Mouse (Mus musculus) ovary, adult 18-20 months (tissue): ENCODE measurements at regions not wholly inside any gene's neighbourhood (a gene's known extent, or its start where the extent isn't known, plus 50 kb on each side); places are given as distances from the start of the nearest gene placed in this dataset.

Source experiments
- DNase-seq: peaks from one replicate; pipeline ENCODE4 v3.0.0; 2022; ENCODE audit warnings: low spot score, mixed read lengths

DNA sequence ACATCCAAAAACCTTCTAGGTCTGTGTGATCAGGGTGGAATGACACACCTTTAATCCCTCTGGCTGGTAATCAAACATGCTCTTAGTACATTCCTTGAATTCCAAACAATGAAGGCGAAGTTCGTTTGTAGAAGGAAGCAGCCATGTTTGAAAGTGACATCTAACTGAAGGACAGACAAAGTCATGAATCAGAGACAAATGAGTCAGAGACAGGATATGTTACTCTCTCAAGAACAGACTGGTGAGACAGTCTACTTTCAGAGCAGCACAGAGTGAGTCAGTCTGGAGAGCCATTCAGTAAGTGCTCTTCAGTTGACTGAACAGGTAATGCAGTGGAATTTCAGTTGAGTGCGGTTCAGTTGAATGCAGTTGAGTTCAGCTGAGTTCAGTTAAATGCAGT lies 150.4 kb downstream of the Cpe start:
- no peak for DNase-seq

DNA sequence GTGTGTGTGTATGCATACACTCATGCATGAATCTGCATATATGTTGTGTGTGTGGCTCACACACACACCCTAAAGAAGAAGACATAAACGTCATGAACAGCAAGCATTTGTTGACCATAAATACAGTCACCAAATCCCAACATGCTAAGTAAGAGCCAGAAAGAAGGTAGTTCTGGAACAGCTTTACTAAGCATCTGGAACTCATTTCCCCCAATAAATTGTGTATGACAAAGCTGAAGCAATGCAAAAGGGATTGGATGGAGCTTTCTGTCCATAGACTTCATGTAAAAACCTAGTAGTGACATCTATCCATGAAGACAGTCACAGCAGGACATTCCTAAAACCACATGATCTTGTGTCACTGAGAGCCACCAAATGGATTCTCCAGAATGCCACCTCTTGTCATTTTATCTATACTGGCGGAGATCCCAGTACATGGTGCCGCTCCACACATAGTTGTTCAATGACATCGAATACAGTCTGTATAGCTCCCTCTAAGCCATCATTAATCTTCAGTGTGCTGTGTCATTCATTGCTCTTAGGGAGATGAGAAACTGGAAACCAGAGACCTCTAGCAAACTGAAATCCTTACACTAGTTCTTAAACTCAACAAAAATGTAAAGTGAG lies 152.9 kb downstream of the Cpe start:
- no peak for DNase-seq

DNA sequence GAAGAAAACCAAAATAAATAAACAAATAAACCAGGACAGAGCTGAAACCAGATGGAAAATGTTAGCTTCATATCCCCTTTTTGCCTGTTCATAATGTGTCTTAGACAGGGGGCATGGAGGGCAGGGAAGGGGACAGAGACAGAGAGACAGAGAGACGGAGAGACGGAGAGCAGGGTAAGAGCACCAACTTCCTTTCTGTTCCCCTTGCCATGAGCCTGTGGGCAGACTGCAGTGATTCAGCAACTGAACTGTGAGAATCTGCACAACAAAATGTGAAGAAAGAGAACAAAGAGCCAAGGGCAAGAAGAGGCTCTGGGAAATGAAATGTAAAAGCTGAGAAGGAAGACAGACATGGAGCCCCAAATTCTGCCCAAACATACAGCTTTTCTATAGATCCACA lies 161.1 kb downstream of the Cpe start:
- DNase-seq, result no peak

DNA sequence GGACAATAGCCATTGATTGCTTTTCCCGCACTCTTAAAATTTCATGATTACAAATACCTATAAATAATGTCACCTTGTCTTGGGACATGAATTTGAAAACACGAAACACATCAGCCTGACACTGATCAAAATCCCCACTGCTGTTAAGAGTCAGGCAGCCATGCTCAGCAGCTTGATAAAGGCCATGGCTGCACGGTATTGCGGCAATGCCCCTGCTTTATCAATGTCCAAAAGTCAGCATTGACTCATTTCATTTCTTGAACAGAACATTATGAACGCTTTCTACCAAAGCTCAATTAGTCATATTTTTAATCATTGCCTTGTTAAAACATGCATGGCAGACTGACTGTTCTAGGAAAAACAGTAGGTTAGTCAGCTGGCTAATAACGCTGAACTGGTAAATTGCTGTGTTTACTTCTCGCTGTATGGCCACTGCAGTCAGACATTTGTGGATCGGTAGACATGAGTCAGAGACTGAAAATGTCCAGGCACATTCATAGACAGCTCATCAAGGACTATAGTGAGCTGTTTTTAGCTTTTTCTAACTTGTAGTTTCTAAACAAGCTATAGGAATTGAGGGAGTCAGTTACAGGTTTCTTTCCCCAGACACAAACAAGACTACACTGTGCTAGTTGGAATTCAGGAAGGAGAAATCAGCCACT lies 170.3 kb downstream of the Cpe start:
- no peak for DNase-seq

DNA sequence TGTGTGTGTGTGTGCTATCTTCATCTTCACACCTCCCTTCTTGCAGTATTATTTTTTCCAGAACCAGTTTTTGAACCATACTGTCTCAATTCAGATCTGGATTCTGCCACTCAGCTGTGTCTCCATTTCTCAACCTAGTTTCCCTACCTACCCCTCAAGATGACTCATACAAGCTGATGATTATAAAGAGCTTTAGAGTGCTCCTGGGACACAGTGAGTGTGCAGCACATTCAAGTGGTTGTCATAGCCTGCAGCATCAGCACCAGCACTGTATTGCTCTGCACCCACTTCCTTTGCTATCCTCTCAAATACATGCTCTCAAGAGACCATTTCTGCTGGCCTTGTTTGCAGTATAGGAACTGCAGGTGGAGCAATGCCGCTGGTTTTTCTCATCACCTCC lies 173.2 kb downstream of the Cpe start:
- DNase-seq, result no peak

DNA sequence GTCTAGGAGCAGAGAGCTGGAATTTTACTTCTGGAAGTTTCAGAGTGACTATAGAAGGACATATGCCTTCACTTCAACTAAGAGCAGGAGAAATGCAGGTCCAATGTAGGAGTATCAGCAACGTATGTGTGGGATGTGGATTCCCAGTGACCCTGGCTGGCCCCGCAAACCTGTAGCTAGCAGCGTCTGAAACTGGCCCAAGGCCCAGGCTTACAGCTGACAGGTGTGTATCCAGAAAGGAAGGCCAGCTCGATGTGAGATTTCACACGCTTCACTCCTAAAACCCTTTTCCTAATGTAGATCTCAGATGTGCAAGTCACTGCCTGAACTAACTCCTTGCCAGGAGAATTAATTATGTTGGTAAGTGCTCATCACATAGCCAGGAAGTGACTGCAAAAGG lies 176.9 kb downstream of the Cpe start:
- DNase-seq, result no peak

DNA sequence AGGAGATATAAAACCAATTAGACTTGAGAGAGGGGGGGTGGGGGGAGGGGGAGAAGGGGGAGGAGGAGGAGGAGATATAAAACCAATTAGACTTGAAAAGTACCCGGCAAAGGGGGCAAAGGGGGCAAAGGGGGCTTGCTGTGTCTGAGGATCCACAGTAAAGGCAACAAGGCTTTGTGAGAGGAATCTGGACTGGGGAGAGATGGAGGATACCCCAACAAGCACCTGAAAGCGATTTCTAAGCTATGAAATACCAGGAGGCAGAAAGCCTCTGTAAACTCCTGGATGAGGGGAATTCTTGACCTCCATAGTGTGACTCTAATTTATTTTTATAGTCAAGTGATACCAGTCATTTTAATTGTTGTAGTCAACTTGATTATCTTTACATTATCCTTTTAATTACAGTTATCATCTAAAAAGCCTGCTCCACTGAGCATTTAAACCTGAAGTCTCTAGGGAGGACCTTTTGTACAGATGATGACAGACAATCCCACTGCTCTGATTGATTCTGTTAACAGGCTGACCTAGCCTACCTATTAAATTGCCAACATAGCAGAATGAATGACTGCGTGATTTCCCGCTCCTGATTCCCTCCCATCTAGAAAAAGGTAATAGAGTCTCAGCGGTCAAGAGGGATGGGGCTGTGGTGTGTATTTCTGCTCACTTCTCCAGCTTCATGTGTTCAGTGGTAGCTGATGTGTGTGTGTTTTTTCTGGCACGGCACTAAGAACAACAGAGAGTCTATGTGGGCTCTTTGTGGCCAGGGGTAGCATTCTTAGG lies 195.4 kb downstream of the Cpe start:
- no peak for DNase-seq

DNA sequence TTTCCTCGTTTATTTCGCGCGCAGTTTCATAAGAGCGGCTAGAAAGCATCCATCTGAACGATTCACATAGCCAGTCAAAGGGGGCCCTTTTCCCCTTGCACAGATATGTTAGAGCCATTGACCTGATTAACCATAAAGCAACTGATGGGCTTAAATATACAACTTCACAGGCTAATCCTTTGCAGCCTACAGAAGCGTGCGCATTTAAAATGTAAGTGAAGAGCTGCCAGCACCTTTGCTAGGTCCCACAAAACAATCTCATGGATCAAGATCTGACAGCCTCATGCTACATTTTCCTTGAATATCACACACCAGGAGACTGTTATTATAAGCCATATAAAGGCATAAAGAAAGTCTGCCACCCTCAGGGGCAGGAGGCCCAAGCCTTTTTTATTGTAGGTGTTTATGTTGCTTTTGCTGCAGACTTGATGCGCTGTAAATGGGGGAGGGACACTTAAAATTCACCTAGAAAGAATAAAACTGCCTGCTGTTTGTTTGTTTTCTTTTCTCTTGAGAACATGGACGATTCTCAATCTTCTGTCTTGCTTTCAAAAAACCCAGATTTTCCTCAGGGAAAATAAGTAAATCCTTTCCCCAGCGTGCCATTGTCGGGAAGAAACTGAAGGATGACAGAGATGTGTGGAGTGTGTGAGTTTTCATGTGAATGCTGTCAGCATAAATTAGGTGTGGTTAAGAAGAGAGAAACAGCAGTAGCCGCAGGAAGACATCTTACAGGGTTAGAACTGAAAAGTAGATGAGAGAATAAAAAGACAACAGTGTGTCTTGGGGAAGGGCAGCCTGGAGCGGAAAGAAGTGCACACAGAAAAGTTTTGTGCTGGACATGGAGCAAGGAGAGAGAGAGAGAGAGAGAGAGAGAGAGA lies 196.3 kb downstream of the Cpe start:
- no peak for DNase-seq

DNA sequence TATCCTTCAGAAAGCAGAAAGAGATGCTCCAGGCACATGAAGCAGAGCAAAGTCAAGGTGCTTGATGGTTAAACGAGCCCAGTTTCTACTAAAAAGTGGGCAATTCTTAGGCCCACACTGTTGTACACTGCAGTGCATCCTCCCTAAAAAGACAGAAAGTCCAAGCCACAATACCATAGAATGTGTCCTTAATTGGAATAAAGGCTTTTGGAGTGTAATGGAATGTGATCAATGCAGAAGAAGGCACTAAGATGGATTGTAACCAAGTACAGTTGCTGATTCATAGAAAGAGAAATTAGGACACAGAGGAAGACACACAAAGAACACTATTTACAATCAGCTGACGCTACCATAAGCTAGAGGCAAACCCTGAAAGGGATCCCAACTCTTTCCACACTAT lies 201.3 kb downstream of the Cpe start:
- DNase-seq, result no peak

DNA sequence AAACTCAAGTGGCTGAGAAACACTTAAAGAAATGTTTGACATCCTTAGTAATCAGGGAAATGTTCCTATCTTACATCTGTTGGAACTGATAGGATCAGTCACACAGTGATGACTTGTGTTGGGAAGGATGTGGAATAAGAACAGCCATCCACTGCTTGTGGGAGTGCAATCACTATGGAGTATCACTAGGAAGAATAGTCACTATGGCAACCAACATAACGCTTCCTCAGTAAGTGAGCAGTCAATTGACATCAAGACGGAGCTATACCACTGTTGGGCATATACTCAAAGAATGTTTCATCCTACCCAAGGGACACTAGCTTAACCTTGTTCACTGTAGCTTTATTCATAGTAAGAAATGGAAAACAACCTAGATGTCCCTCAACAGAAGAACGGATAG lies 204.8 kb downstream of the Cpe start:
- DNase-seq, result no peak

DNA sequence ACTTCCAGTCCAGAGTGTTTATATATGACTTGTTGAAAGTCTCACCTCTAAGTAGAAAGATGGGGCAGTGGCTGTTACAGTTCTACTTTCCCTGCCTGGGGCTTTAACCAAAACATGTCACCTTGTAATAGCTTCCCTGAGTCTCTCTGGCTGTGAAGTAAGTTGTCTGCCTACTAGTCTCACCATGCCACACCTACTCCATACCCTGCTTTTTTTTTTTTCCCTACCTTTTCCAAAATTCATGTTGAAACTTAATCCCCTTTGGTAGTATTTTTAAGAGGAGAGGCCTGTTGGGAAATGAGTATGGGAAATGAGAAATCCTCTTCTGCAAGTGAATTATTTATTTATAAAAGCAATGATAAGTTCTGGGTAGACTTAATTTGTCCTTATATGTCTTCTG lies 219.6 kb downstream of the Cpe start:
- DNase-seq, result no peak

DNA sequence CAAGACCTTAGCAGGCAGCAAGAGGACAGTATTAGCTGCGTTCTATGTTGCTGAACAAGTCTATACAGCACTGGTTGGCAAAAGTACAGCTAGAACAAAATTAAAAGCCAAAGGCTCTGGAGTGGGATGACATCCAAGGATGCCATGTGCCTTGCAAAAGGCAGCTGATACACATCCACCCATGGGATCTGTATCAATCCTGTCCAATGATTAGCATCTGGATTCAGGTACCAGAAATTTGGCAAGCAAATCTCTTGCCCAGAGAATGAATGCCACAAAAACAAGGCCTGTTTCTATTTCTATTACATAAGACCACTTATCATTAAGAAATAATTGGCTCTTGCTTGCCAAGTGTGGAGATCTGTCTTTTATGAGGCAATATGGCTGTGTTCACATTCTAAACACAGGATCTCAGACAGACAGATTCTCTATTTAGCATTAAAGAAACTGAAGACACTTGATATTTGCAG lies 220.0 kb downstream of the Cpe start:
- no peak for DNase-seq

DNA sequence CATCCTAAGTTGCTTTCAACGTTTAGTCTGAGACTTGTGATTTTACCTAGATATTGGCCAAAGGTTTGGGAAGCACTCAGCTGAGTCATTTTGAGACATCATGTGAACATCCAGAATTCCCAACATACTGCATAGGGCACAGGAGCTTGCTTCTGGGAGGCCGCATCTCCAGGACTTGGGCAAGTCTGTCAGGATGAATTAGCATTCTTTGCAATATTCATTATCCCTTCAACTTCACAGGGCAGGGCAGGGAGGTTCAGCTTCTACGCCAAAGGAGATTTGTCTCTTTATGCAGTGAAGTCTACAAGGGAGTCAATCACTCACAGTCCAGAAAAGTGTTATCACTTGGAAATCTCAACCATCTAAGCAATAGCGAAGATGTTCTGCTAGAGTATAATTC lies 231.7 kb downstream of the Cpe start:
- no peak for DNase-seq

DNA sequence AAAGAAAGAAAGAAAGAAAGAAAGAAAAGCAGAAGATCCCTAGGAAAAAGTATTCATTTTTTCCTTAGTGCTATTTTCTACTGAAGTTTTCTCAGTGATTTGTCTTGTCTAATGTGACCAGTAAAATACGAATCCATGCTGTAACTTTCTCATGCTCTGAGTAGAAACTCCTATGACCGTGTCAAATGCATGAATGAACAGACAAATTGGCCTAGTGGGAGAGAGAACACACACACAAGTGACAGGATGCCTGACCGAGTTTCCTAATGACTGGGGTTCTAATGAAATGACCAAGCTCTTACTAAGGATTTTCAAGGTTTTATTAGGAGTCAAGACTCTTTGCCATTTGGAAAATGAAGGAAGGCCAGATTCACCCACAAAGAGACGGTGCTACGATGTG lies 235.9 kb downstream of the Cpe start:
- no peak for DNase-seq

DNA sequence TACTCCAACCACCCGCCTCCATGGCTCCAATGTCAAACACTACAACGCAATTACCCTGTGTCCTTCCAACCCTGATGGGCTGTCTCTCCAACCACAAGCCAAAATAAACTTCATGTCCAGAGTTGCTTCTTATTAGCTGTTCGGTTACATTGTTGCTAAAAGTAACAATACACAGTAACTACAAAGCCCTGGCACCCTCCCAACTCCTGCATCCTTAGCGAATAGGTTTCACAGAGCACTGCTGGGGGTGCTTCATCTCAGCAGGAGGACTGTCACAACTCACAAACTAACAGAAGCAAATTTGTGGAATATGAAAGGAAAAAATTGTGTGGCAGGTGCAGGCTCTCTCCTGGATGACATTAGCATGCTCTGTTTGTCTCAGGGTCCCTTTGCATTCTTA lies 238.1 kb downstream of the Cpe start:
- DNase-seq, result no peak

DNA sequence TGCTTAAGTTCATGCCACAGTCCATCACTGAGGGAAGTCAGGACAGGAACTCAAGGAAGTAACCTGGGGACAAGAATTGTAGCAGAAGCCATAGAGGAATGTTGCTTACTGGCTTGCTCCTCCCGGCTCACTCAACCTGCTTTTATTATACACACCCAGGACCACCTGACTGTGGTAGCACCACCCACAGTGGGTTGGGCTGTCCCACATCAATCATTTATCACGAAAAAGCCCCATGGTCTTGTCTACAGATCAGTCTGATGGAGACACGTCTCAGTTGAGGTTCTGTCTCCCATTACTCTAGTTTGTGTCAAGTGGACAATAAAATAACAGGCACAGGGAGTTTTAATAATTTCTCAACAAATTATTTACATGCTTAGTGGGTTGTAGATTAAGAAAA lies 239.3 kb upstream of the Tll1 start:
- no peak for DNase-seq

DNA sequence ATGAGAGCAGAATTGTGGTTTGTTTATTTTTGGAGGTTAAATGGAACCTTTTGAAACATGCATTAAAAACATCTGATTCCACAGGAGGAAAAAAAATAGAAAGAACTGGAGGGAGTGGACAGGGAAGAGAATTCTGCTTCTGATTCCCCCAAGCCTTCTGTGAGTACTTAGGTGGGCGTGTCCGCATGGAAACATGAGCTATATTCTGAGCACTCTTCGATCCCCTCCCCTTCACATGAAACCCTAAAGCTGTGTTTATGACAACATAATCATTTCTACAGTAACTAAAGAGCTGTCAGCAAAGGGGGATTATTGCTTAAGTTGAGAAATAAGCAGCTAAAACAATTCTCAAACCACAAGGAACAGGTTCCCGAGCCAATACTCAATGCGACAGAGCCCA lies 238.4 kb upstream of the Tll1 start:
- DNase-seq, result no peak

DNA sequence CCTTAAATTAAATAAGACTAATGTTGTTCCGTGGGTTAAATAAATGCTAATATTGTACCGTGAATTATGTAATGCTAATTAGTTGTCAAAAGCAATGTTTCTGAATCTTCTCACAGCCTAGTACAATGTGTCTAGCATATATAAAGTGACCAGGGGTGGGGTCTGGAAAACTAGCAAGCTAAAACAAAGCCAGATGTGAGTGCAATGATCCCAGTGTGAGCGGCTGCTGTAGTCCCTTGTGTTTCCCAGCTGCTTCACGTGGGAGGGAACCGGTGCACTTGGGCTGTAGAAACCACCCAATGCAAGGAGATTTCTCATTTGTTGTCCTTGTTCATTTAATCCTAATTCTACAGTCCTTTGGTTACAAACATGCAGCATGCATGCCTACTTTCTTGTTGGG lies 232.4 kb upstream of the Tll1 start:
- no peak for DNase-seq

DNA sequence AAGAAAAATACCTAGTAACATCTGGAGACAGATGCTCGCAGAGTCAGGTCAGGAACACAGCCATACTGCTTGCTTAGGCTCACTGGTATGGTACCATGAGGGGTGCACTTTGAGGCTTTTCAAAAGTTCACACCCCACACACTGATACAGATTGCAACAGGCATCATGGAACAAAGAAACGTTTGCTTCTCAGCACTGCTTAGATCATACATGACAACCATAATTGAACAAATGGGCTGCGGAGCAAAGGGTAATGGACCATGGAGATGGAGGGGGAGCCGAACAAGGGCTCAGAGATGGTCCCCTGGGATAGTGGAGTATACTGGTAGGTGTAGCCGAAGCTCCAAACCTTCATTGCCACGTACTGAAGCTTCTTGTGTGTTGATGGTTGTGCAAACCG lies 228.6 kb upstream of the Tll1 start:
- DNase-seq, result no peak

DNA sequence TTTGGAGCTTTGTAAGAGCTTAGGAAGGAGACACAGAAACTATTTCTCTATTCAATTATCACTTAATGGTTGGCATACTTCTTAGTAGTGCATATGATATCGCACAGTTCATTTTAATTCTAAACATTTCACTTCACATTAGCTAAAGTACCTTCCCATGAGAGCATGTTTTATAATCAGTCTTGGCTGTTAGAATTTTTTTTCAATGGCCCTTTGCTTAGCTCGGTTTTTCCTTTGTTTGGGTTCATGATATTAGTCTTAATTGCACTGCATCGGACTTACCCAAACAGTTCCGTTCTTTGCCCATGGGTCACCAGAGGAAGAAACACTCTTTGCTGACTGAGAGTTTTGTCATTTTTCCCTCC lies 216.8 kb upstream of the Tll1 start:
- no peak for DNase-seq

DNA sequence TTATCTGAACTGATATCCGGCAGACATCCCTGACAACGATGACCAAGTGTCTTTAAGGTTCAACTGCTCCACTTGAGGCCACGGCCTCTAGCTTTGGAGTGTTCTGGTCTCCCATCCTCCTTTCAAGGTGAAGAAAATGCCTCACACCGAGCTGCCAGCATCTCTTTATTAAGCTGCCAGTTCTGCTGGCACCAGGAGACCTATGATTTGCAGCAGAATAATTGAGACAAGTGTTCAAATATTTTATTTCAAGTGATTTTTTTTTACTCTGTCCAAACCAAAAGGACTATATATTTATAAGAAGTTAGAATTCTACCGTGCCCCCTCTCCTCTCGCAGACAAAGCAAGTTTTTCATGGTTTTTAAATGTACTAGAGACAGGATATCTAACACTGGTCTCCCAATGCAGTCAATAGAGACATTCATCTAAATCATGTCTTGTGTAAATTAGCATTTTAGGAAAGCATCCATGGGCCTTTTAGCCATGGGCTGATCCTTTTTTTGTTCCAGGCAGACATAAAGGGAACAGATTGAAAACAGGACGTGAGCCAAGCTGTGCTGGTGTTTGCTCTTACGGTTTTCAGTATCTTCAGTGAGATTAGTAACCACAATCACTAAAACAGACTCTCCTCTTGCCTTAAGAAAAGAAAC lies 216.3 kb upstream of the Tll1 start:
- DNase-seq, result no peak
